Mouse (Mus musculus): ENCODE measurements around the gene Pdlim1. TPM values are rescaled to one million over a fixed set of nuclear protein-coding genes. Genes with fewer than 3 reads are reported as not detected.
A peak's percentile ranks its signal among the peaks of the same experiment; 100 is the strongest.
"Not testable (repeated sequence)": the region's sequence is repeated elsewhere in the genome, so short reads cannot be mapped to it uniquely, and the experiment has no call there.

Pdlim1 gene
- total RNA-seq, 2 experiments from 2014 or later = 87.9 to 177 TPM

DNA sequence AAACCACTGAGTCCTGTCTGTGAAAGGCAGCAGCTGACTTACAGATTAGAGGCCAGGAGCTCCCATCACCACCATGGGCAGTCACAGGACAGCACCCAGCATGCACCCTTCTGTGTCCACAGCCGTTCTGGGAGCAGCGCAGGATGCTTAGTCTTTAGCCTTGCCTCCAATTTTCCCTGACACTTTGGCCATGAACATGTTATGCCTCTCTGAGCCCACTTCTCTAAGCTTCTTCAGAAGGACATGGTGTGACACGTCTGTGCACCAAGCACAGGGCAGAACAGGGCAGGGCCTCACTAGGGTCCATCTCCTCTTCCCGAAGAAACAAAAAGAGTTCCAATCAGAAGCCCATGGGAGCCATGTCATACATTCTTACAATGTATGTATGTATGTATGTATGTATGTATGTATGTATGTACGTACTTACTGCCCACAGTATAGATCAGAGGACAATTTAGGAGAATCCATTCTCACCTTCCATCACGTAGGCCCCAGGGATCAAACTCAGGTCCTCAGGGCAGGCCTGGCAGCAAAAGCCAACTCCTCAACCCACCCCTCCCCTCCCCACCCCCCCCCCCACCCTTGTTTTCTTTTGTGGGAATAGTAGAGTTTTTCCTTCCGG, 24.9 kb downstream of the Pdlim1 start:
- no peak for ATAC-seq (ENCODE audit: poor library complexity, severe bottlenecking)

DNA sequence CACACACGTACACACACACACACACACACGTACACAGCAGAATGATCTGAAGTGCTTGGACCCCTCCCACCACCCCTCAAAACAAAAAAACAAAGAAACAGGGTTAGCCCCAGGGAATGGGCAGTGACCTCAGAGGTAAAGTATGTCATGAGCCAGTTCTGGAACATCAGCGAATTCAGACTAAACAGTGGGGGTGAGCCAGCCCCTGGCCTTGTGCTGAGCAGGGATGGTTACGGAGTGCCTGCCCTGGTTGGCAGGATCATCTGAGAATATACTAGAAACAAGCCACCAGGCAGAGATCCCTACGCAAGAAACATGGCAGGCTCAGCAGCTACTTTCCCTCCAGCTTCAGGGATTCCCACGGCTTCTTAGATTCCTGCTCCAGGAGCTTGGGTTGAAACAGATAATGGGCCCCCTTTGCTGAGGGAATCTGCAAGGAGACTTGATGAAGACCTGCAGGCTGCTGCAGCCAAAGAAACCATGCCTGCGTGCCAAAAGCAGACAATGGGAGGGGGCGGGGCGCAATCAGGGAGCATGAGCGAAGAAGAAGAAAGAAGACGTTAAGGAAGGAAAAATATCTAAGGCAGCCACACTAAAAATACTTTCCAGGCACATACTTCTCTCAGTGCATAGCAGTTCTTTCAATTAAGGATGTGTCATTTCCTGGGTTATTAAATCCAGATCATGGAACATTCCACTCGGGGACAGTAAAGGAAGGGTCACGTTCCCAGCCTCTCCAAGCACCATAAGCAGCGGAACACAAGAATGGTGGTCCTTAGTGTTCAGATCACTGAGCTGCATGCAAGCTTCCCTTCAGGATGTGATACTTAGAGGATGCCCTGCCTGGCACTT, 30.6 kb downstream of the Pdlim1 start:
- ATAC-seq (ENCODE audit: poor library complexity, severe bottlenecking) = no peak

DNA sequence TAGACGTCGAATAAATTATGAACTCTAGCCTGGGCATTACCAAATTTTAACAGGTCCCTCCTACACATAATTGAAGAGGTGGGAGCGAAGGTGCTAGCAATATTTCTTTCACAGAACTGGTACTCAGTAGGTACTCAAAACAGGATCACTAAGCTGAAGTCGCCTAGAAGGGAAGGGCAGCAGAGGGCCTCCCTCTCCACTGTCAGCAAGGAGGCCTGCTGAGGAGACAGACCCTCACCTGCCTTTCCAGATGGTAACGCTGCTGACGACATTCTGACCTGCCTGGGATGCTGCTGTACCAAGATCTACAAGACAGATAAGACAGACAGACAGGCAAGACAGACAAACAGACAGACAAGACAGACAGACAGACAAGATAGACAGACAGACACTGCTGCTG, 31.3 kb downstream of the Pdlim1 start:
- ATAC-seq (ENCODE audit: poor library complexity, severe bottlenecking) = no peak

DNA sequence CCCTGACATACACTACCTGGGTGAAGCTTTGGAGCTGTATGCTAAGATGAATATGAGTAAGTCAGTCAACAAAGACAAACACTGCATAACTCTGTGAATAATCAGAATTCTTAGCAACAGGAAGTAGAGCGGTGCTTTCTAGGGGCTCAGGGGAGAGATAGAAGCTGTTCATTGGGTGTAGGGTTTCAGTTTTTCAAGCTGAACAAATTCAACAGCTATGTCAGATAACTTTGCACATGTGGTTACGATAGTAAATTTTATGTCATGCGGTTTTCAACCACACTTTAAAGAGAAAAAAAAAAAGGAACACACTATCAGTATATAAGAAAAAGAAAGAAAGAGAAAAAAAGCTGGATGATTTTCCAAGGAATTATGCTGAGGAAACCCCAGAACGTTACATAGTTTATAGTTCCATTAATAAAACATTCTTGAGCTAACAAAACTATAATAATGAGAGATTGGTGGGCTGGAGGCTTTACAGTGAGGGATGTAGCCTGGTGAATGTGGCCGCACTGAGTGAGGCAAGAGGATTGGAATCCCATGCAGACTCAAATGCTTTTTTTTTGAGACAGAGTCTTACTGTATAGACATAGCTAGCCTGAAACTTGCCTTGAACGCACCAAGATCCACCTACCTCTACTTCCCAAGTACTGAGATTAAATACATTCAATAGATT, 33.3 kb downstream of the Pdlim1 start:
- no peak for ATAC-seq (ENCODE audit: poor library complexity, severe bottlenecking)

DNA sequence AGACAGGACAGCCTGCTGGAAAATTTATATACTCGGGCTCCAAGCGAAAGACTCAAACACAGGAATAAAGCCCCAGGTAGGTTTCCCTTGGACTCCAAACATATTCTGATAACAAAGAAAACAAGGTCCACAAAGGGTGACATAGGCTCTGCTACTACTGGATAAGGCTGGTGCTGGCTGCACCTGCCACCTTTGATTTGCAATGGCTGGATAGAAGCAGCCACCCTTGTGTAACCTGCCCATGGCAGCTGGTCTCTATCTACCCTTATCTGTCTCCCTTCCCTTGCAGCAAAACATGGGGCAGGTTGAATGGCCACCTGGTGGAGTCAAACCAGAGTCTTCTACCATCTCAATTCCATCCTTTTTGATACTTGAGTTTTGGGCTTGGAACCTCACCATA, 39.1 kb downstream of the Pdlim1 start:
- no peak for ATAC-seq (ENCODE audit: poor library complexity, severe bottlenecking)

DNA sequence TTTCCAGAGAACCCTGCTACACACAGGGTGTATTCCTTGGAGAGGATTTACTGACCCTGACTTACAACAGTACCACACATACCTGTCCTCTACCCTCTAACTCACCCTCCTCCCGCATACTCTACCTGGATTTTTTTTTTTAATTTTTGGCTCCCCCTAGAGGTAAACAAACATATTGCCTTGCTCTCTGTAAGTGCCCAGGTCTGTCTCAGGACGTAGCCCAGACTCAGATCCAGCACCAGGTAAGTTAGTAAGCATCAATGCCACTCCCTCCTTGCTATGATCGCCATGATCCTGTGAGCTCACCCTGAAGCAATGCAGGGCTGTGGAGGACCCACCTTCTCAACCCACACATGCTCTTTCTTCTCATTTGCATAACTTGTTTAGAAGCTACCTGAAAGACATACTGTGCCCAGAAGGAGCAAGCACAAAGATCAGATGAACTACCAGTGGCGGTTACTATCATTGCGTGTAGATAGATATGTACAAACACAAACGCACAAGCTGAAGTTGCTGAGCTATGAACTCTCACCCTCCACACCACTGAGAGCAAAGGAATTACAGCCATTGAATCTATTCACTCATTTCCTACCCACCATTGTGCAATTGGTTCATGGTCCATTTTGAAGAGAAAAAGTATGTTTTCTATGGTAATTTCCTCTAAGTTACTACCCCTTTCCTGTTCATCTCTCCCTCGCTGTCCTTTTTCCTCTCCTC, 39.7 kb downstream of the Pdlim1 start:
- peak; percentile 45 for ATAC-seq (ENCODE audit: poor library complexity, severe bottlenecking)

DNA sequence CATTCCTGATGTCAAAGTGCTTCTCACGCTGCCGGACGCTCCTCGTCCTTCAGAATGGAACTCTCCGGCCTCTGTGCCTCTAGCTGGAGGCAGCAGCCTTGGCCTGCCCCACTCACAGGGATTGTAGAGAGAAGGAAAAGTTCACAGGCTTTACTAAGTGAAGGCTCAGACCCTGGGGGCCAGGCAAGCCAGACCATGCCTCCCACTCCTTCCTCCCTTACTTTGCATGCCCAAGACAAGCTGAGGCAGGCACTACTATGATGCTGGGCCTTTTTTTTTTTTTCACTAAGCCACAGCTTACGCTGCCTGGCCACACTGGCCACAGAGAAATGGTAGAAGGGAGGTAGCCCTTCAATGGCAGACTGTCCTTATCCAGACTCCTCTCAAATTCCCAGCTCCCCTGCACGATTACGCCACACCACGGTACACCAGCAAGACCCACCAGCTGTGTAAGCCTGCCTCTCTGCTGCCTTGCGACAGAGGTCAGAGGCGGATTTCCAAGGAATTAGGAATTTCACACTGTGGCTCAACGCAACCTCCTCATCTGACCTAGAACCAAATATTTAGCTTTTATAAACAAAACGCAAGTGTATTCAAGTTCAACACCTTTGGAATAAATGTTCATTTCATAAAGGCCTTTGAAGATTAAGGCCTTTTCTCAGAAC, 40.4 kb downstream of the Pdlim1 start:
- no peak for ATAC-seq (ENCODE audit: poor library complexity, severe bottlenecking)

DNA sequence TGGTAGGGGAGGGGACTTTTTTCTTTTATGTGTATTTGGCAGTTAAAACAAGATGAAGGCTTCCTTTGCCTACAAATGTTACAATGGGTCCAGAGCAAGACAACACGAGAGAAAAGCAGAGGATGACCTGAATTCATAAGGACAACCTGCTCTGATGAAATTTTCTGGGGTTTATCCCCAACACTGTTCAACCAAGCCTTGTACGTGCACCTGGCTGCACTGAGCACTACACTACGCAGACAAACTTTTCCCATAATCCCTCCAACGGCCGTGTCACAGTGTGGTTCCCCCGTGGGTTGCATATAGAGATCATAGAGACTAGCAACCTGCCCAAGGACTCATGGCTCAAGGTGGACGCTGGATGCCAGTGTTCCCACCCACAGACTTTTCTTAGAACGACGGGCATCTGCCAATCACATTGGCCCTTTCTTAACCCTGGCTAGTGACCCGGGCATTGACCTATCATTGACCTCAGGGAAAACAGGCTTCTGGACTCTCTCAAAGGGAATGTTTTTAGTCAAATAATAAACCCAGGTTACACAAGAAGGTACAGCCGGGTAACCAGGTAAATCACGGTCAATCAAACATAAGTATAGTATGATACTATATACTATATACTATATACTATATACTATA, 45.0 kb downstream of the Pdlim1 start:
- ATAC-seq (ENCODE audit: poor library complexity, severe bottlenecking) = no peak

DNA sequence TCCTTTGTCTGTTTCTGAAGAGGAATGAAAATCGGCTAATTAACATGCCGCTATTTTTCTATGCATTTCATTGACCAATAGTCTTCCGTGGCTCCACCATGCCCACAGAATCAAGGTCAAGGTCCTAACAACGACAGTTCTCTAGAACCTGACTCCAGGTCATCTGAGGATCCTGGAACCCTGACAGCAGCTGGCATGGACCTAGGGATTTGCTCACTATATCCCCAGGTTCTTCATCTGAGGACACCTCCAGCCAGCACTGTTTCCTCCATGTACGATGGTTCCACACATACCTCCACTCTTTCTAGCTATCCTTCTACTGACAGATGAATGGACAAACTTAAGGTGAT, 45.9 kb downstream of the Pdlim1 start:
- no peak for ATAC-seq (ENCODE audit: poor library complexity, severe bottlenecking)

DNA sequence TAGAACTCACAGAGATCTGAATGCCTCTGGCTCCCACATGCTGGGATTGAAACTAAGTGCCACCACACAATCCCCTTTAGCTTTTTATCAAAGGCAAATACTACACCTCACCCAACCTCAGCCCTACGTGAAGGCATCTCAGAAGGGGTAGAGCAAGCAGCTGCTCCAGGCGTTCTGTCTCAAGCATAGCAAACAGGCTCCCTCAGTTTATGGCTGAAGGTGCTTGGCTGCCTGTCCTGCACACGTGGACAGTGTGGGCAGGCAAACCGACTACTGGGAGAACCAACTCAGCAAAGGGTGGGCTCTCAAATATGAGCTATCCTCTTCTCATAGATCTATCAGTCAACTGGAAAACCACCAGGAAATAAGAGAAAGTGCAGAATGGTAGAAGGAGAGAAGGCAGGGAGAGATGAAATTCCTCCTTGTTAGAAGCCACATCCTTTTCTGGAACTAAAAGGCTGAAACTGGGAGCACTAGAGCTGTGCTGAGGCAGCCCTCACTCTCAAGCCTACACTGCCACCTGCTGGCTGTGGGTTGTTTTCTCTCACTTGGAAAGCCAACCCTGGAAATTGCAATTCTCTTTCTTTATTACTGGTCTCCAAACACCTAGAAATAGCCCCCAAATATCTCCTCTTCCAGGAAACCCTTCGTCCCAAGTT, 46.4 kb downstream of the Pdlim1 start:
- ATAC-seq (ENCODE audit: poor library complexity, severe bottlenecking) = peak; percentile 73

DNA sequence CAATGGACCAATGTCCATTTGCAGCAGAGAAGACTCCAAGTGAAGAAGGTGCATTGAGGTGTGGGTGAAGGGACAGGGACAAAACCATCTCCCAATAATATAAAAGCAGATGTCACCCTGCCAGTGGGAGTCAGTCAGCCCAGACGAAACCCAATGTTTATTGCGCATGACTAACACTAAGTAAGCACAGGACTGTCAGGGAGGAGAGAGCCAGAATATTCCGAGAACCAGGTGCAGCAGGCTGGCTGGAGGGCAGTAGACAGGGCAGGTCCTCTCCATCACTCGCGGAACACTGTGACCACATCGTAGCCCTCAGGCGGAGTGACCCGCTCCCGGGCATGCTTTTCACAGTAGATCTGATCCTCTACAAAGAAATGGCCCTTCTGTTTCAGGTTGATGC, 49.3 kb downstream of the Pdlim1 start:
- ATAC-seq (ENCODE audit: poor library complexity, severe bottlenecking) = not testable (repeated sequence)

DNA sequence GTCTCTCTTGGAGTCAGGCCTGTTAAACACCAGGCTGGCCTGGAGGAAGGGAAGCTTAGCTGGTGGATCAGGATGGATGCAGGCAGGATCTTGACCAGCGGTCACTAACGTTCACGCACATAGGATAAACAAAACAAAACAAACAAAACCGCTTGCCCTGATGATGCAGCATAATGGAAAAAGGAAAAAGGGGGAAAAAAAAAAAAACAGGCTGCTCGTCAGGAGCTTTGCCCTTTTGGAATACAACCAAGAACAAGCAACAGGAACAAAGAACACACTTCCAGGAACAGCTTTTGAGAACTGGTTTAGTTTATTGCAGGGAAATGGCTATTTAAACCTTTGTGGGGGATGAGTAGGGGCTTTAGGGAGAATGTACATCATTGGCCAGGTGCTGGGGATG, 50.8 kb downstream of the Pdlim1 start:
- ATAC-seq (ENCODE audit: poor library complexity, severe bottlenecking) = no peak

DNA sequence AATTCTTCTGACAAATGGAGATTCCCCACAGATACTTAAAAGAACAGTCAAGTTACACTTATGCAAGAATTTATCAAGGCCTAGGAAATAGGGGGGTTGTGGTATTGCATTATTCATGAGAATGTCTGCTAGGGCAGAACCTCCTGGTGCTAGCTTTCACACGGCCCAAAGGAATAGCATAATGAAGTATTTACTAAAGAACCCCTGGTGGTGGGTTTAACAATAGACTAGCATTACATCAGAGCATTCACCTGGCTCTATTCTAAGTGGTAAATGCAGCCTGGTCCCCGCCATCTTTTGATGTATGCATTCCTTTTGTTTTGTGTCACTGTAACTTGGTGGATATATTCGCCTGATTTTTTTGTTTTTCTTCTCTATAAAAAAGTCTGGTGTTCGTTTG, 68.7 kb downstream of the Pdlim1 start:
- ATAC-seq (ENCODE audit: poor library complexity, severe bottlenecking) = not testable (repeated sequence)

DNA sequence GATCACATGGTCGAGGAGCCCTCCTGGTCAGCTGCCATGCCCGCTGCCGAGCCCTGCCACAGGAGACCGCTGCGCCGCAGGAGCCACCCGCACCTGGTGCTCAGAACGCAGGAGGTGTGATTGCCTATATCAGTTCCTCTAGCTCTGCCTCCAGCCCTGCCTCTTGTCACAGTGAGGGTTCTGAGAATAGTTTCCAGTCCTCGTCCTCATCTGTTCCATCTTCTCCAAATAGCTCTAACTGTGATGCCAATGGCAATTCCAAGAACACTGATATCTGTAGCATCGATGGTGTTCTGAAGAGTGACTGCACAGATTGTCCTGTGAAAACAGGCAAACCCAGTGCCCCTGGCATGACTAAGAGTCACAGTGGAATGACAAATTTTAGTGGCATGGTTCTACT, 81.0 kb downstream of the Pdlim1 start:
- ATAC-seq (ENCODE audit: poor library complexity, severe bottlenecking) = no peak

DNA sequence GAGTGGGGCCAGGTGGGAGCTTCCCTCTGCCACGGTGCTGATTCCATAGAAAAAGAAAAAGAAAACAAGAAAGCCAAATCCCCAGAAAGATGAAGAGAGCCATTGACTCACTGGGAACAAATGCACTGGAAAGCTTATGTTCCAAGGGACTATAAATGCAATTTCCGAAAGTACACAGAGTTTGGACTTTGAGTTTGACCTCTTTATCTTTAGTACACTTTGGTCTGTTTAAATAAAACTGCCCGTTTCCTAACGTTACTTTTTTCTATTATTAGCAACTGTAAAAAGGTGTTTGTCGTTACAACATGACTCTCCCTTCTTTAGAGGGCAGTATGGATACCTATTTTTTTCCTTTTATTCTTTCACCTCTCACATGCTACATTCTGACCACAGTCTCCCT, 84.5 kb downstream of the Pdlim1 start, which contains the start of gene Cyp2c70:
Cyp2c70 (minus strand) TSS at position 174 of the 400 bp plus-strand sequence.
- no peak for ATAC-seq (ENCODE audit: poor library complexity, severe bottlenecking)

DNA sequence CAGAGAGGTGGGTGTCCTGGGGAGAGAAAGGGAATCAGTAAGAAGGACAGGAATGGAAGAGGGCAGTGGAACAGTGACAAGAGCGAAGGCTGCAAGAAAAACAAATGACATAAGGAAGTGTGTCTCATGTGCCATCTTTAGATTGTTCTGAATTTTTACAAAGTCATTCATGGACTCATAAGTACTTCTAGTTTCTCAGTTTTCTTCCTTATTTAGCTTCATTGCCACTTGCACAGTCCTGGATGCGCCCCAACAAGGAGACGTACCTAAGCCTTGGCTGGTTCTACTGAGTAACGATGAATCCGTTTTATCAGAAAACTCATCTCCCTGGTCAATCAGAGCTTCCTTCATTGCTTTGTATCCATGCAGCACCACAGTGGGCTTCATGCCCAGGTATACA, 88.0 kb downstream of the Pdlim1 start:
- ATAC-seq (ENCODE audit: poor library complexity, severe bottlenecking) = no peak

DNA sequence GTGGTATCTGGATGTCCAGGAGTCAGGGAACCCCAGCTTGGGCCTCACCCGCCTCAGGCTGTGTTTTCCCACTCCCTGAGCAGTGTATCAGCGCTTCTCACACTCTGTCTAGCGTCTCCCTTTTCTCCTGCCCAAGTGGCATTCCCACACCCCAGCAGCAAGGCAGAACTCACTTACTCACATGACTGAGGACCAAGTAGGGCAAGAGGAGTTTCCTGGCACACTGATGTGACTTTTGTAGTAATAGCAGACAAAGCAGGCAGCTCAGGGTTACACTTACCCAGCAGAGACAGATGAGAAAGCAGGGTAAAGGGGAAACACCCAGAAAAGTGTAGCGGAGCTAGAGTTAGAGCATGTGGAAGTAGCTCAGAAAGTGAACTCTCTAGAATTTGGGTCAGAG, 93.3 kb downstream of the Pdlim1 start:
- no peak for ATAC-seq (ENCODE audit: poor library complexity, severe bottlenecking)
